Mouse (Mus musculus) embryonic fibroblast, embryonic 13.5 days (primary cell): ENCODE results near the gene 1700037H04Rik.

ENCODE experiments used
- CTCF ChIP-seq: IDR thresholded peaks from 2 replicates; pipeline ENCODE4 v1.5.1; 2011; ENCODE audit warnings: mild to moderate bottlenecking, control low read depth, low read length, moderate library complexity, borderline replicate concordance; ENCODE audit not compliant: insufficient read depth
- POLR2A ChIP-seq: IDR thresholded peaks from 2 replicates; pipeline ENCODE4 v1.6.1; 2011; ENCODE audit warnings: low read depth, mild to moderate bottlenecking, control low read depth, low read length, moderate library complexity

DNA sequence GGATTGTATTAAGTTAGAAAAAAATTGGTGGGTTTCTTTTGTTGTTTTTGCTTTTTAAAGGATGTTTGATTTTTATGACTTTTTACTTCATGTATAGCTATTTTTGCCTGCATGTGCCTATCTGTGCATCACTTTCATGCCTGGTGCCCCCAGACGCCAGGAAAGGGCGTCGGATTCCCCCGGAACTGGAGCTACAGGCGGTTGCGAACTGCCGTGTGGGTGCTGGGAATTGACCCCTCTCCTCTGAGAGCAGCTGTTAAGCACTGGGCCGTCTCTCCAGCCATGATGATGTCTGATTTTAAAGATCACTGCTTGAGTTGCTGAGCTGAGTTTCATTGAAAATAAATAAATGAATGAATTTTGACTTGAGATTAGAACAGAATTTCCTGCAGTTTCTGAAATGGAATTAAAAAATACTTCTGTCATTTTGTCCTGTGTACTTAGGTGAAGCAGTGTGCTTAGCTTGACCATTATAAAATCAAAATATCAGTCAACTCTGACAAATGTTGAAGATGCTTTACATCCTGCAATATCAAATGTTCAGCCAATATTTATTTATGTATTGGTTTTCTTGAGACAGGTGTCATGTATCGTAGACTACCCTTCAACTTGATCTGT lies 26.8 kb downstream of the 1700037H04Rik start, which contains the start of gene Gm11037:
- no peak for TF ChIP-seq POLR2A
- no peak for TF ChIP-seq CTCF
